Mouse (Mus musculus) NIH3T3 (cell line): ENCODE results near the gene Fam129c.

Experiments
- DNase-seq: peaks from one replicate; pipeline ENCODE4 v3.0.0-alpha.2; 2012; ENCODE audit warnings: low read depth

Fam129c gene

DNA sequence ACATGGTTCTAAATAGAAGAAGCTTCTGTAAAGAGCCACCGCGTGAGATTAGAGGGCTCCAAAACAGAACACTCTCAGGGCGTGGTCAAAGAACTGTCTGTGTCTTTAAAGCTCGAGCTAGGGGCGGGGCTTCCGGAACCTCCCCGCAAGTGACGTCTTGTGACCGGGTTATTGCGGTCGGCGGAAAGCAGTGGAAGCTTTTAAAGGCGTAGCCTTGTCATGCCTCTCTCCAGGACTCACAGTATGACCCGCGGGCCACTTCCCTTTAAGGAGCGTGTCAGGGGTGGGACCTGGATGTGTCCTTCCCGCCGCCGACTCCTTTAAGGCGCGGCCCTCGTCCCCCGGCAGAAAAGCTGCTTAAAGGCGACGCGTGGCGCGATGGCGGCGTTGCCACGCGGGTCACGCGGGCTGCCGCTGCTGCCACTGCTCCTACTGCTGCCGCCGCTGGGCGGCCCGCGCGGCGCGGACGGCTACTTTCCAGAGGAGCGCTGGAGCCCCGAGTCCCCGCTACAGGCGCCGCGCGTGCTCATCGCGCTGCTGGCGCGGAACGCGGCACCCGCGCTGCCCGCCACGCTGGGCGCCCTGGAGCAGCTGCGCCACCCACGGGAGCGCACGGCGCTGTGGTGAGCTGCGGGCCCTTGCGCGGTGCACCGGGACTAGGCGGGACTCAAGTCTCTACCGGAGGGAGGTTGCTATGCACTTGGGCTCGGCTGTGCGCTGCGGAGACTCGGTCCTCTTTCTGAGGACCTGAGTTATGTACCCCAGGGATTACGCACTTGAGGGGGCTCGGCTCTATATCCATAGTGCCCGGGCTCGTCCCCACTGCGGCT lies 13.6 kb downstream of the Fam129c start, which contains the start of gene Colgalt1:
Colgalt1 (plus strand) TSS at position 177 of the 830 bp plus-strand sequence.
- peak; percentile 98 for DNase-seq

DNA sequence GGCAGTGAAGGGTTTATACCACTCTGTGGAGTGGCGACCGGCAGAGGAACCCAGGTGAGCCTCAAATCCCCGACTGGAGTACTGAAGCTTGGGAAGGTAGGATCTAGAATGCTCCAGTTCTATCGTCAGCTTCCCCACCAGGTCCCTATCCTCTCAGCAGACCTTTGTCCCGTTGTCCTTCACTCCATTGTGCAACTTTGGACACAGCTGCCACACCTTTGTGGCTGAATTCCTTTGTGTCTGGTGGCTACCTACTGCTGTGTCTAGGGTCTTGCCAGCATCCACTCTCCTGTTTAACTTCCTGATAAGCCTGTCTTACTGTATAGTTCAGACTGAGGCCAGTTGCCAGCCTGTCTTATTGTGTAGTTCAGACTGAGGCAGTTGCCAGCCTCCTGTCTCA lies 14.7 kb downstream of the Fam129c start:
- DNase-seq, result no peak

DNA sequence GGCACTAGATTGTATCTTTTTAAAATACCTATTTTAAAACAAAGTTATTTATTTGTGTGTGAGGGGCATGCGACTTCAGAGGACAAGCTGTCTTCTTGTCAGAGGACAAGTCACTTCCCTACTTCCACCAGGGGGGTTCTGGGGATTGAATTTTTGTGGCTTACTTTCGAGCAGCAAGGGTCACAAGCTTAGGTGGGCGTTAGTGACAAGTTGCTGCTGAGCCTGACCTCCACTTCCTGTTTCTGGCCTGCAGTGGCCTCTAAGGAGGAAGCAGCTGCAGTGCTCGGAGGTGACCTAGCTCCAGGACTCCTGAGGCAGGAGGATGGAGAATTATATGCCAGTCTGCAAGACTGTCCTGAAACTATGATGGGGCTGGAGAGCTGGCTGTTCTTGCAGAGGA lies 16.0 kb downstream of the Fam129c start:
- DNase-seq, result no peak

DNA sequence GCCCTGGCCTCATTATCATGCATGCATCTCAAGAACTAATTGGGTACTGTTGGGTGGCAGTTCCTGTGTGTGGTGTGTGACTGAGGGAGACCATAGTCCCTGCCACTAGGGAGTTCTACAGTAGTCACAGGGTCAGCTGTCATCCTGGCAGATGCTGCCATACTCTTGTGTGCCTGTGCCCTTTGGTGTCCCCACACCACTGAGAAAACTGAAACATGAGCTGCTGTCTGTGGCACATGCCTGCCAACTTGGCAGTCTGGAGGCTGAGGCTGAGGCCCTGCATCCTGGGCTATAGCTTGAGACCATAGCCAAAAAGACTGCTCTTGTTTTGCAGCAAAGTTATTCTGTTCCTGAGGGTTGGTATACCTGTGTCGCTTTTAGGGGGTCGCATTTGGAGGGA lies 22.3 kb downstream of the Fam129c start:
- DNase-seq, result no peak

DNA sequence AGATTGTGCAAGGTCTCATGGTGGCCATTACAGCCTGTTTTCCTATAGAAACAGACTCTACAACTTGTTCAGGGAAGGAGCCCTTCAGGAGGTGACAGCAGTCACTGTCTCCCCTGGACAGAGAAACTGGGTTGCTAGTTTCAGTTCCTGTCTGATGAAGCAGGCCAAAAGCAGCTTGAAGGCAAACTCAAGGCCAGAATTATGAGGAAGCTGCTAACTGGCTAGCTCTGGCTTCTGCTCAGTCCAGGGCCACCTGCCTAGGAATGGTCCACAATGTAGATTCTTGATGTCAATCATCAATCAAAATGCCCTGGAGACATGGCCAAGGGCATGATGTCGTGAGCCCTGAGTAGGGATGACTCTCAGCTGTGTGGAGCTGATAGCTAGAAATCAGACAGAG lies 27.6 kb downstream of the Fam129c start:
- DNase-seq, result no peak

DNA sequence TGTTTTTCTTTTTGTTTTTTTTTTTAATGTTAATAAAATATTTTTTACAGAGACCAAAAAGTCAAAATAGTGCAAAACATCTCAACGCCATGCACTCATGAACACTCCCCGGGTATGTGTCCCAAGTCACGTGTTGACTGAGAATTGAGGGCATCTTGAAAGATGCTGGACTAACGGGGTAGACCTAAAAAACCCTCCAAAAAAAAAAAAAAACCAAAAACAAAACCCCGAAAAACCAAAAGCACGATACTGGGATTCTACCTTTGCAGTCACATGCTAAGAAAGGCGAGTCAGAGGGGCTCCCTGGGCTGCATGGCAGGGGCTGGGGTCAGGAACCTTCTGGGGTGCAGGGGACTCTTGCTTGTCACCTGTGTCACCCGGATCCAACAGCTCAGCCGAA lies 29.3 kb downstream of the Fam129c start:
- DNase-seq, result no peak

DNA sequence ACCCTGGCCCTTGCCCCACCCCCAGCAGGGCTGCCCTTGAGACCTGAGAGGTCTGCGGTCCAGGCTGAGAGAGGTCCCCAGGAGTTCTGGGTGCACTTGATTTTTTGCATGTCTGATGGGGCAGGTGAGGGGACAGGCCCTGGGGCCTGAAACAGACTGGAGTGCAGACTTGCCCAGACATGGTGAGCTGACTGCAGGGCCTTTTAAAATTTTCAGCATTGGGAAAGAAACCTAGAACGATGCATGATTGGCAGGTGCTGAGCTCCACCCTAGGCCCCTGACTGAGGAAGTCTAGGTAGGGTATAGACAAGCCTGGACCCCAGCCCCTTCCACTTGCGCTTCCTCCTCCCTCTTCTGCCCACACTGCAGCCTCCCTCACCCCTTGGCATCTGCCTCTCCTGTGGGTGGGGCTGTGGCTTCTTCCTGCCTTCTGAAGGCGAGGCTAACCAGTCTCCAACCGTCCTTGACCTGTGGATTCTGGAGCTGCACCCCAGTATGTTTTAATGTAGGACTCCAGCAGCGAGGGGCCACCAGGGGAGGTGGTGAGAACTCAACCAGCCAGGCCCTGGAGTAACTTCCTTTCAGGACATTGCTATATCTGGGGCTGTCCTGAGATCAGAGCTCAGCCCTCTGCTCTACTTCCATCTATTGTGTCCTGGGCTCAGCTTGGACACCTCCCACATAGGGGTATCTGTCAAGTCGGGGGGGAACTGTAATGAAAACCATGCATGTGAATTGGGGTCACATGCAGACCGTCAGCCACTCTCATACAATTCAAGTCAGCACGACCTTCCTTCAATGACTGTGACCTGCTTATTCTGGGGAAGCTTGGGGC lies 30.0 kb downstream of the Fam129c start:
- no peak for DNase-seq

DNA sequence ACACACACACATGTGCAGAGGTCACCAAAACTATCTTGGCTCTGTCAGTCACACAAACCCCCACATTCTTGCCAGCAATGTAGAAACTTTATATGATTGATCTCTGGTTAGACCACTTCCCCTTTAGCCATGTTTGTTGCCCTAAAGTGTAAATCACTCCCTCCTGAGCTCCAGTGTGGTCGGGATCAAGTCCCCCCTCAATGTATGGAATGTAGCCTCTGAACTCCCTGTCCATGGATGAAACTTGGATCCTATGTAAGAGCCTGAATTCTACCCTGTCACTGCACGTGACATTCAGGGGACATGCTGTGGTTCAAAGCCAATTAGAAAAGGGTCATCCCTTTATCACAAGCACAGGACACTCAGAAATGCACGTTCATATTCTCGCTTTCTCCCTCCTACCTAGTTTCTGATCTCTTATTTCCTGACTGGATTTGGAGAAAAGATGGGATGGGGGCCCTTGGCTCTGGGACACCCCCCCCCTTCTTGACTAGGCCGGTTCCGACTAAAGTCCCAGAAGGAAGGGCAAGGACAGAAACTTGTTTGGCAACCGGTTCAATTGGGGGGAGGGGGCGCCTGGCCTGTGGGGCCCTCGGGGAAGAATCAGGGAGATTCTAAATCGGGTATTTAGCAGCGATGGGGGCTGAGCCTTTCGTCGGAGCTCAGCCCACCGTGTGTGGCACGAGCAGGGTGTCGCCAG lies 31.1 kb downstream of the Fam129c start:
- DNase-seq, result peak; percentile 18

DNA sequence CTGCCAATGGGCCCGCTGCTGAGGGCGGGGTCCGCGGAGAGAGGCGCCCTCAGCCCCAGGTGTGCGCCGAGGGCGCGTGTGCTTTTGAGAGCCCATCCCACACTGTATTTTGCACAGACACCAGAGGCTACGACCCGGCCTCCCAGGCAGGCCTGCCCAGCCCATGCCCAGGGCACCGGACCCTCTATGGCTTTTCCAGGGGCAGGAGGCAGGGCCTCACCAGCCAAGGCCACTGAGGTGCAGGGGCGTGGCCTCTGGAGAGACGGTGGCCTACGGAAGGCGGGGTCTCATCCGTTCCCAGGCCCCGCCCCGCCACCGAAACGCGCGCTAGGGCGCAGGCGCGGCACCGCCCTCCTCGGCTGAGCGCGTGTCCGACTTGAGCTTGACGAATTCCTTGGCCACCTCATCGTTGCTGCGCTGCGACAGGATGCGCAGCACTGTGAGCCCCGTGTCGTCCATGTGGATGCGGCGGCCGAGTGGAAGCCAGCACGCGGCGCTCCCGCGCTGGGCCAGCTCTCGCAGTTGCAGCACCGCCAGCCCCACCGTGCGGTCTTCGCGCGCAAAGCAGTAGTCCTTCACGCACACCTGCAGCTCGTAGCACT lies 31.7 kb downstream of the Fam129c start:
- DNase-seq, result peak; percentile 73

DNA sequence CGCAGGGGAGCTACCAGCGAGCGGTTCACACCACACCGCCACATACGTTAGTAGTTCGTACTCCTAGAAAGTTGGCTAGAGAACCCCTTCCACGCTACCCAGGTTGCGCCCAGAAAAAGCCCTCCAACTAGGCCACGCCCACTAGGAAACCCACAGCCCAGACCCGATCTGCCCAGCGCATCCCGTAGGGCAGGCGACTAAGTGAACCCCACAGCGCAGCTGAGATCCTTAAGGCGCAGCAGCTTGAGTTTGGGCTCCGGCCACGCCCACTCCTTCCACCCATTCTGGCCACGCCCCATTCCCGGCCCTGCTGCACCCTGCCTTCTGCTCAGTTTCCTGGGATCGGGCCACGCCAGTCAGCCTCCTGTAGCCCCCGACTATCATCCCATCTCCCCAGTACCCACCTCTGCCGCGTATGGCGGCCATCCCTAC lies 32.3 kb downstream of the Fam129c start:
- no peak for DNase-seq

DNA sequence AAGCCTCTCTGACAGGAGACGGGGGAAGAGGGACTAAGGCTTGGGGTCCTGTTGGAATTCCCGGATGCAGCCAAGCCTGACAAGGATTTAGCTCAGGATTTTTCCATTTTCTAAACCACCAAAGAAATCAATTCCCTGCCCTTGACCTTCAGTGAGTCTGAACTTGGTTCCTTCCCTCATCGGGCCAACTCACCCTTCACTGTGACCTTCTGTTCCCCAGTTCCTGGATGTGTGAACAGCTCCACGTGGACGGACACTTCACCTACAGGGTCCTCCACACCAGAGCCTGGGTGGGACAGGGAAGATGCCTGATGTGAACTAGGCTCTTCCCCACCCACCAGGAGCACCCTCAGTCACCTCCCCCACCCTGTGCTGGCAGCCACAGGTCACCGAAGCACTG lies 33.3 kb downstream of the Fam129c start:
- DNase-seq, result no peak

DNA sequence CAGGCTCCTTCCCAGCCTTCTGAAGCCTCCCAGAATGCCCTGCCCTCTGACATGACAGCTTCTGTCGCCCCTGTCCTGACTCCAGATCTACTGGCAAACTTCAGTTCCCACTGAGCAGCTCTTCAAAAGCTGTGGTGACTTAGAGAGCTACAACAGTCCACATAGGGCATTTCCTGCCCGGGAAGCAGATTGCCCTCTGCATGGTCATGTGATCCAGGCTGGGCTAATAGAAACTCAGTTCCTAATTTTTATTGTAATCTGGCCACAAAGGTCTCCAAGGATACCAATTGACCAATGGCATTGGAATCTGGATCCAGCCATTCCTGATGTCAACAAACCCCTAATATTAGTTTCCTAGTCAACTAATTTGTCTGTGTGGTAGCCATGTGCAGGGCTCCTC lies 34.4 kb downstream of the Fam129c start:
- no peak for DNase-seq

DNA sequence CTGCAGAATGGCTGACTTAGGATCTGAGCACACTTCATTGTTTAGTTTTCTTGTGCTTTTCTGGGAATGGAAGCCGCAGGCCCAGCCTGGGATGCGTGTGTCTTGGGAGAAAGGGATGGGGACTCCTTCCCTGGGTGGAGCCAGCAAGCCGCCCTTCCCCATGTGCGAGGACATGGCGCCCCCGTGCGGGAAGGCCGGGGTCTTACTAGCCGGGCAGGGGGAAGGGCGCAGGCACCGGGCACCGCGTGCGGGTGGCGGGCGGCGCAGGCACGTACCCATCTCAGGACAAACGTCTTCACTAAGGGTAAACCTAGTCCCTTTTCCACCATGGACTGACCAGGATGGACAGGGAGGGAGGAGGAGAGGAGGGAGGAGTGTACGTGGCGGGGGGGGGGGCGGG lies 35.7 kb downstream of the Fam129c start:
- no peak for DNase-seq

DNA sequence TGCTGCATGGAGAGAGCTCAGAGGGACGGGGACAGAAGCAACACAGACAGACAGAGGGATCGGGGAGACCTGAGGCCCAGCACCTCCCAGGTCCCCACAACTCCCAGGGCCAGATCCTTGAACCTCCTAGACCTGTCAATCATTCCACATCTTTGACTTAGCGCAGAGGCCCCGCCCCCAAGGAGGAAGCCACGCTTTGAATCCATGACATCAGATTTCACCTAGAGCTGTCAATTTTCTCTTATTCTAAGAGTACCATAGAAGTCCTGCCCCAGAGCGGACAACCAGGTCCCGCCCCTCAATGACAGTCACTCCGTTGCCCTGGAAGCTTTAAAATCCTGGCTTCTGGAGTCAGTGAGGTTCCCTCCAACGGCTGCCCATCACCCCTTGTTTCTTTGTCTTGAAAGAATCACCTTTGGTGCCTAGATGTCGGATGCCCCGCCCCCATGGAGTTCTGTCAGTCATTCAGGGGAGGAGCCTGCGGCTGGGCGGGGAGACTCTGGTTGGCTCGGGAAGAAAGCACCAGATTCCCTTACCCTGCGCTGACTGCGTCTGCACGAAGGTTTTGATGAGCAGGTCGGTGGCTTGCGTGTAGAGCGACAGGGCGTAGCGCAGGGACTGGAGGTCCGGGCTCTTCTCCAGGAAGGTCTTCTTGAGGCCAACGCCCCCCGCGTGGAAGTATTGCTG lies 36.7 kb downstream of the Fam129c start:
- DNase-seq, result no peak

DNA sequence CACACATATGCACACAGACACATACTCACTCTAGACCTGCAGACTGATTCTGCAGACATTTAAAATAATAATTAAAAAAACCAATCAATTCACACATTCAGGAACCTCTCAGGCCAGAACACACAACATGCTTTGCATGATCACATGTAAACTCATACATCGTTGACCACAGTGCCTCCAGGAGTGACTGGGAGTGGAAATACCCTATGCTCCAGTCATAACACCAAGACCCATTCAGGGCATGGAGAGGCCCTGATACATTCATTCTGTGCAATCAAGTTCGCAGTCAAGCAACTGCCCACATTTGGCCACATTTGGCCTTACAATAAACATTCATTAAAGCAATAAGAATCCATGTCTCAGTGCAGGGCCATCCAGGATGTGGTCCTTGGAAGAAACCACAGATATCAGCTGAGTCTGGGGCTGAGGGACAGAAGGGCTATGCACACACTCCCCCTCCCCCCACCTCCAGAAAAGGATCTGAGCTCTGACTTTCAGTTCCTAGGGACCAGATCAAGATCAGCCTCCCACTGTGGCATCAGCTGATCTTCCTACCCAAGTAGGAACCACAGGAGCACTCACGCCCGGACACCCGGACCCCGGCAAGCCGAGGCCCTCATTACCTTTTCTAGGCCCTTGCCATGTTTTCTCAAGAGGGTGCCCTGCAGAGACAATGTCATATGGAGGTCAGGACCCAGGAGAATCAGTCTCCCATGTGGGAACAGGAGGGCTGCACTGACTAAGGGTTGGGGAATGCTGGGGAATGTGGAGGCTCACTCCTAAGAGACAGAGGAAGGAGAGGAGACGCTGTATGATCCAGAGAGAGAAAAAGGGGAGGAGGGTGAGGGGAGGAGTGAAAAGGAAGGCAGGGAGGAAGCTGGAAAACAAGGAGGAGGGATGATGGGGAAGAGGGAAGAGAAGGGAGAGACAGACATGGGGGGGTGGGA lies 40.0 kb downstream of the Fam129c start:
- no peak for DNase-seq

DNA sequence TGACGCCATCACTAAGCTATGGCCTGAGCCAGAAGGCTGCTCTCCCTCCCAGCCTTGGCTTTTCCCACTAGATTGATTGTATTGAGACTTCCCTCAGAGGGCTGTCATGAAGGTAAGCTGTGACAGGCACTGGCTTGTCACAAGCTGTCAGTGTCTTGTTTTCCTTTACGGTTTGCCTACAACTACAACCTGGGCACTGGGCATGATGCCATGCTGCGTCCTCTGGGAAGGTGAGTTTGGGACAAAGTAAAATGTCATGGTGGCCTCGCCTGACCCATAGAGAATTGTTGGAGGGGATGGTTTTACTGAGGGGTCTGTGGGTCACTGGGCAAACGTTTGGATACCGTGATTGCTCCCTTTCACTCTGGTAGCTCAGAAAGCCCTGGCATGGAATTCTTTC lies 40.9 kb downstream of the Fam129c start:
- DNase-seq, result no peak

DNA sequence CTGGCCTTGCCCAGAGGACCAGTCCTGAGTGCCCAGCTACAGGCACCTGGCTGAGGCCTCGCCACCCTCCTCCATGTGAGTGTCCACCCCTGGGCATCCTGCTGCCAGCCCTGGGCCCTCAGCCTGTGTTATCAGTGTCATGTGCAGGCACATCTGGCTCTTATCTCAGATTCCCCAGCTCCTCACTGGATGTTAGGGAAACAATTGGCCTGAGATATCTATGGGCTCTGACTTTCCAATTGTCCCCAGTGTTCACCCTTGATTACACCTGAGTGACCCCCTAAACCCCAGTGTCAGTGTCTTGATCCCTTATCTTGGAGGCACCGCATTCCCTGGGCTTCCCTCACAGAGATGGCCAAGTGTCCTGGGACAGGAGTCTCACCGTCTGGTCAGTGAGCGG lies 41.9 kb downstream of the Fam129c start:
- DNase-seq, result no peak

DNA sequence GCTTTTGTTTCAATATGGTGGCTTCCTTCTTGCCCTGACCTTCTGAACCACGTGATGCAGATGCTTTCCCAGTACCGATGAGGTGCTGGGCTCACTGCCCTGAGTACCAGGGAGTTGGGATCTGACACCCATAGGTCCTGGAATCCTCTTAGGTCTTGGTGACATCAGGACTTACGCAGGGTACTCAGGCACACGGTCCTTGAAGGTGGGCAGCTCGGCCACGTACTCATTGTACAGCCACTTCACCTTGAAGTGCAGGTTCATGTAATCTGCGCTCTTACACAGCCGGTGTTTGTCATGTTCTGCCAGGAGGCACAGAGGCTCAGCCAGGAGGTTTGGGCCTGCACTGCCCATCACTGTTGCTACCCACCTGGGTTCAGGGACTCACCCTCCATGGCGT lies 48.1 kb downstream of the Fam129c start:
- no peak for DNase-seq

DNA sequence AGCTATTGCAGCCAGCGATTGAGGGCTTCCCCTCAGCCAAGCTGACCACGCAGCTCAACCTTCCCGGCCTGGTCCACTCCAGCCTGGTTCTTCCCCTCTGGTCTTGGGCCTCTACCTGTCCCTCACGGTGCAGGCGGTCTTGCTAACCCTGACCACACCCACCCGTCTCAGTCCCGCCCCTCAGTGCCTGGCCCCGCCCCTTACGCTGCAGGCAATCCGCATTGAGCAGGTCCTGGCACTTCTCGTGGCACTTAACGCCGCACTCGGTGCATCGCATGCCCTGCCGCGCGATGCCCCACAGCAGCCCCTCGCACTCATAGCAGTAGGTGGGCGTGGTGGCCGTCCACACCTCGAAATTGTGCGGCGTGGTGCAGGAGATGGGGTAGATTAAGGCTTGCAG lies 57.2 kb downstream of the Fam129c start:
- no peak for DNase-seq
